Mouse (Mus musculus): ENCODE results near the gene Borcs5. TPM values are rescaled to one million over a fixed set of nuclear protein-coding genes. Genes with fewer than 3 reads are reported as not detected.
A peak's percentile ranks its signal among the peaks of the same experiment; 100 is the strongest.

Borcs5 gene
- total RNA-seq, 2 experiments from 2014 or later, result 15.1 to 17.1 TPM

- Histone ChIP-seq H3K27ac (no peak overlapping the region), H3K4me3 (no peak overlapping the region)
- DNase-seq, result no peak
- no peak for TF ChIP-seq CTCF (IDR thresholded peaks at IDR 0.05)
- intact Hi-C loops (cut with DNase I), result no loop called here
Measured at GRCm38 (mm10) chr6:134685040-134685439, 45.7 kb downstream of the Borcs5 start.

DNA sequence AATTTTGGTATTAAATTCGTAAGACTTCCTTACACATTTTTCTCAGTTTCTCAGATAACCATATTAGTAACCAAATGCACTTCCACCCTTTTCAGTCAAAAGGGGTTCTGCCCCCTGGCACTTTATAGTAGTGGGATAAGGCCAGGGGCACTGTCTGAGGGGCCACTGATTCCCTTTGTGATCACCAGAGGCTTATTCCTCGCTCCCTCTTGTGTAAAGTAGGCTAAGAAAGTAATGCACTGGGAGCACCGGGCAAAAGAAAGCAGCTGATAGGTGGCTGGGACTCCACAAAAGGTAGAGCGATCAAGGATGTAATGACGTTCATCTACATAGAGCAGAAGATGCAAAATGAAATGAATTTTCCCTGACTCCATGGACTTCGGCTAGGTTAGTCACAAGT is 46.2 kb downstream of the Borcs5 start:
- no peak for DNase-seq
- TF ChIP-seq CTCF (IDR thresholded peaks at IDR 0.05), result no peak
- intact Hi-C loops (cut with DNase I), result no loop called here
- no peak overlapping the region for H3K4me3 ChIP-seq
- no peak overlapping the region for H3K27ac ChIP-seq

- intact Hi-C loops (cut with DNase I), result no loop called here
- no peak for DNase-seq
- H3K27ac ChIP-seq, result no peak overlapping the region
Measured at GRCm38 (mm10) chr6:134694498-134694897, 55.2 kb downstream of the Borcs5 start.

GRCm38 (mm10) chr6:134694988-134695387 is 55.7 kb downstream of the Borcs5 start:
- intact Hi-C loops (cut with DNase I), result loop anchor here (5.0 kb wide), 1 partner anchor 33 kb away; no protein-coding TSS in a partner anchor
- TF ChIP-seq CTCF (IDR thresholded peaks at IDR 0.05), result no peak
- H3K27ac ChIP-seq, result no peak overlapping the region
- H3K4me3 ChIP-seq, result no peak overlapping the region
- no peak for DNase-seq

More at GRCm38 (mm10) chr6:134694498-134694897, 55.2 kb downstream of the Borcs5 start:
- no peak overlapping the region for H3K4me3 ChIP-seq
- no peak for TF ChIP-seq CTCF (IDR thresholded peaks at IDR 0.05)

- DNase-seq, result no peak
- intact Hi-C loops (cut with DNase I), result loop anchor here (5.0 kb wide), 1 partner anchor 33 kb away; no protein-coding TSS in a partner anchor
- Histone ChIP-seq H3K27ac (peak overlapping the region; percentile 81), H3K4me3 (no peak overlapping the region)
- no peak for TF ChIP-seq CTCF (IDR thresholded peaks at IDR 0.05)
Measured at GRCm38 (mm10) chr6:134695625-134696024, 56.3 kb downstream of the Borcs5 start.

DNA sequence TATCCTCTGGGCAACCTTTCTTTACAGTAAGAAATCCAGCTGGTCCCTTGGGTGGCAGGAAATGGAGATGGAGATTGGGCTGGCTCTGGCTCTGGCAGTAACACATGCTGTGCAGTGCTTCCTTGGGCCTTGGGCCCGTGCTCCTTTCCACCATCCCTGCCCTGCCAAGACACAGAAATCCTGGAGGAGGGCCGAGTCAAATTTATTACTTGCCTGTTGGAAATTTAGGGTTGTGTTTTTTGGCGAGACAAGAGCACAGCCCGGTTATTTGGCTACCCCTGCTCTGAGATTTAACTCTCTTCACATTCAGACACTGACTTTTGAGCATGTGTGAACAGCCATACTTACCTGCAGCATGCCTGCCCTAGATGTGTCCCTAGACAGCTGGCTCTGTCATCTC is 56.8 kb downstream of the Borcs5 start:
- Histone ChIP-seq H3K27ac (peak overlapping the region; percentile 81), H3K4me3 (0 out of 2 replicates have a peak overlapping the region, but pooled peaks have one; percentile 18)
- no peak for TF ChIP-seq CTCF (IDR thresholded peaks at IDR 0.05)
- peak; percentile 86 for DNase-seq
- intact Hi-C loops (cut with DNase I), result loop anchor here (5.0 kb wide), 1 partner anchor 34 kb away; no protein-coding TSS in a partner anchor

- TF ChIP-seq CTCF (IDR thresholded peaks at IDR 0.05), result no peak
- intact Hi-C loops (cut with DNase I), result loop anchor here (5.0 kb wide), 1 partner anchor 34 kb away; no protein-coding TSS in a partner anchor
- peak overlapping the region; percentile 81 for H3K27ac ChIP-seq
Measured at GRCm38 (mm10) chr6:134696554-134696953, 57.2 kb downstream of the Borcs5 start.

GRCm38 (mm10) chr6:134698243-134698642 is 58.9 kb downstream of the Borcs5 start:
- DNase-seq, result no peak
- no peak overlapping the region for H3K27ac ChIP-seq
- H3K4me3 ChIP-seq, result no peak overlapping the region
- no peak for TF ChIP-seq CTCF (IDR thresholded peaks at IDR 0.05)
- intact Hi-C loops (cut with DNase I), result loop anchor here (5.0 kb wide), 1 partner anchor 36 kb away; no protein-coding TSS in a partner anchor

More at GRCm38 (mm10) chr6:134696554-134696953, 57.2 kb downstream of the Borcs5 start:
- DNase-seq, result no peak
- 0 out of 2 replicates have a peak overlapping the region, but pooled peaks have one; percentile 18 for H3K4me3 ChIP-seq

- no peak for DNase-seq
- peak overlapping the region; percentile 13; the same call in 1 of the 2 replicates for H3K27ac ChIP-seq
- no peak for TF ChIP-seq CTCF (IDR thresholded peaks at IDR 0.05)
- H3K4me3 ChIP-seq, result no peak overlapping the region
- intact Hi-C loops (cut with DNase I), result no loop called here
Measured at GRCm38 (mm10) chr6:134700451-134701210, 61.3 kb downstream of the Borcs5 start.

- TF ChIP-seq CTCF (IDR thresholded peaks at IDR 0.05), result no peak
- intact Hi-C loops (cut with DNase I), result no loop called here
- H3K4me3 ChIP-seq, result no peak overlapping the region
- DNase-seq, result no peak
- peak overlapping the region; percentile 13; the same call in 1 of the 2 replicates for H3K27ac ChIP-seq
Measured at GRCm38 (mm10) chr6:134701211-134701602, 61.9 kb downstream of the Borcs5 start.

GRCm38 (mm10) chr6:134702184-134702583 is 62.9 kb downstream of the Borcs5 start:
- intact Hi-C loops (cut with DNase I), result no loop called here
- TF ChIP-seq CTCF (IDR thresholded peaks at IDR 0.05), result no peak
- DNase-seq, result no peak
- Histone ChIP-seq H3K4me3 (no peak overlapping the region), H3K27ac (peak overlapping the region; percentile 86; the same call in 1 of the 2 replicates)

DNA sequence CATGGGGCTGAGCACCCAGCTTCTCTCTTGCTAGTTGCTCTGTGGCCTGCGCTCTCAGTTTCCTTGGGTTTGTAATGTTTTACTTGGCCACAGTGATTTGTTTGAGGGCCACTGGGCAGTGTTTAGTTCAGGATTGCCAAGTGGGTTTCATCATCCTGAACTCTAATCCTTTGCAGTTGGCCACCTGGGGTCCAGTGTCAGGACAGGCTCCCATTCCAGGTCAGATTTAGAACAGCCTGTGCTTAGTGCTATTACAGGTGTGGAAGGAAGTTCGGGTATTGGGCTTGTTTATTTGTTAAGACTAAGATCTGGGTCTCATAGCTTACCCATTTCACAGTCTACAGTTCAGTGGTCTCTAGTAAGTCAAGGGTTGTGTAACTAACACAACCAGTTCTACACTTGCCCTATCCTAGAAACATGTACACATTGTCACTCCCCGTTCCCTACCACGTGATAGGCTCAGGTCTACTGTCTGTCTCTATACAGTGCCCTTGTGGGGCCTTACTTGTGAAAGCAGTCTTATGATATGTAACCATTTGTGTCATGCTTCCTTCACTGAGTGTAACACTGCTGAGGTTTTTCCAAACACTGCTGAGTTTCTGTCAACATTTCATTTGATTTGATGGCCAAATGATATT is 63.9 kb downstream of the Borcs5 start:
- intact Hi-C loops (cut with DNase I), result no loop called here
- peak; percentile 72 for DNase-seq
- Histone ChIP-seq H3K27ac (peak overlapping the region; percentile 86), H3K4me3 (no peak overlapping the region)
- no peak for TF ChIP-seq CTCF (IDR thresholded peaks at IDR 0.05)

DNA sequence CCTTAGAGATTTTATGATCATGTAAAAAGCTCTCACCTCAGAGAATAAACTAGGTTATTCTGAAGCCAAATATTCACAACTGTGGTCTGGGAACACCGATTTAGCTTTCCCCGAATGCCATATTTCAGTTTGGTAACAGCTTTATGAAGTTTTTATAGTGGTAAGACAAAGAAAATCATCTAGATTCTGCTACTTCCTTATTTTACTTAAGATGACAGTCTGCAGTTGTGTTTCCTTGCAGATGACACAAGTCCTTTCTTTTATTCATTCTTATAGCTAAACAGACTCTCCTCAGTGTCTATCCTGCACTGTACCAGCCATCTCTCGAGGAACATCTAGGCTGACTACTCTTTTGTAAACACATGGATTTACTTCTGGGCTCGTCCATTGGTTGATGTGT is 67.2 kb downstream of the Borcs5 start:
- Histone ChIP-seq H3K4me3 (no peak overlapping the region), H3K27ac (no peak overlapping the region)
- TF ChIP-seq CTCF (IDR thresholded peaks at IDR 0.05), result no peak
- DNase-seq, result no peak
- intact Hi-C loops (cut with DNase I), result no loop called here

All from gastrocnemius, adult 2 months (tissue).